Mouse (Mus musculus) liver, embryonic 13.5 days (tissue): ENCODE measurements around the gene Nfib. TPM values are rescaled to one million over a fixed set of nuclear protein-coding genes. Genes with fewer than 3 reads are reported as not detected.

Experiments used
- ATAC-seq: fragments of 200-750 bp; cut with Nextera tagmentation; 2 replicates; pipeline ENCODE4 v1.8.0; 2017; ENCODE audit warnings: low read depth, mild to moderate bottlenecking, moderate number of reproducible peaks, moderate library complexity
- DNase-seq: peaks from one replicate; pipeline ENCODE4 v3.0.0; 2022
- H3K27ac ChIP-seq: fragments of 300-500 bp; sonication (generic); 2 replicates; pipeline ENCODE4 v1.5.1; 2015; ENCODE audit warnings: moderate library complexity, mild to moderate bottlenecking, inconsistent platforms
- H3K27me3 ChIP-seq: fragments of 300-500 bp; sonication (generic); 2 replicates; pipeline ENCODE4 v1.6.1; 2015; ENCODE audit warnings: mild to moderate bottlenecking, inconsistent platforms
- H3K36me3 ChIP-seq: fragments of 300-500 bp; sonication (generic); 2 replicates; pipeline ENCODE4 v1.6.1; 2015; ENCODE audit warnings: mild to moderate bottlenecking, inconsistent platforms
- H3K4me1 ChIP-seq: fragments of 300-500 bp; sonication (generic); replicated peaks from 2 replicates; pipeline ENCODE4 v1.6.1; 2015; ENCODE audit warnings: inconsistent platforms
- H3K4me2 ChIP-seq: fragments of 300-500 bp; sonication (generic); 2 replicates; pipeline ENCODE4 v1.6.1; 2015; ENCODE audit warnings: inconsistent platforms, mild to moderate bottlenecking, moderate library complexity
- H3K4me3 ChIP-seq: fragments of 300-500 bp; sonication (generic); replicated peaks from 2 replicates; pipeline ENCODE4 v1.5.1; 2015; ENCODE audit warnings: mild to moderate bottlenecking, inconsistent platforms
- H3K9ac ChIP-seq: fragments of 300-500 bp; sonication (generic); 2 replicates; pipeline ENCODE4 v1.6.1; 2015; ENCODE audit warnings: mild to moderate bottlenecking, inconsistent platforms
- H3K9me3 ChIP-seq: fragments of 300-500 bp; sonication (generic); replicated peaks from 2 replicates; pipeline ENCODE4 v1.6.1; 2016; ENCODE audit warnings: inconsistent platforms
- WGBS: fragments of 180-500 bp; shearing (Covaris S2); methylation state at CpG from one replicate; pipeline ENCODE4 v1.1.7; 2015; ENCODE audit not compliant: insufficient replicate concordance; 5-methylcytosine and 5-hydroxymethylcytosine counted together
- polyA plus RNA-seq: library from polyadenylated mRNA; unstranded; fragments of >200 nt; fragmentation: Nextera tagmentation; extraction: Ambion mirVana; gene quantifications from 2 replicates; pipeline ENCODE4 v1.2.1, GENCODE M21; 2015

Nfib gene
- polyA plus RNA-seq, 1 experiment from 2014 or later = 4.9 TPM

DNA sequence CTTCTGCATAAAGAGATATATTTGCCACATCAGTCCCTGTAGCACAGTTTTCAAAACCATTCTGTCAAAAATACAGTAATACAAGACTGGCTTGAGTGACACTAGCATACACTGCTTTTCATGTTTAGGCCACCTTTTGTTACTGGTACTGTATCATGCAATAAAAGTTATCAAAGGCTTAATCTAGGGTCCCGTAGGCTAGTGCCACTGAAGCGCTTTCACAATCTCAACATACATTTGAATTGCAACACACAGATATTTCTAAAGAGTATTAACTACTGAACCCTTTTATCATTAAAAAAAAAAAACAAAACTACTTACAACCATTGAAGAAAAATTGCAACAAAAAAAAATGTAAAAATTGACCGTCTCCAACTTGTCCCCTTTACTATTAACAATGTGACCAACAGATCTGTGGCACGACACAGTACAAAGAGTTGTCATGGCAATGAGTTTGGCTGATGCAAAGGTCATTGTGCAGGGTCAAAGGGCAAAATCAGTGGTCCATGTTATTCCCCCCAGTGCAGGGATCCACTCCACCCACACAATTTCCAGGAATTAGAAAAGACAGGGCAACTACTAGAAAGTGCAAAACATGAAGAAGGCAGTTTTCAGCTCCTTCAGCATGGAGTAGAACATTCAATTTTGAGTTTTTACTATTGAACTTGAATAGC, 414.2 kb downstream of the Nfib start:
- WGBS = 61% methylated on average over 4 of the region's 4 CpGs
- ATAC-seq (no peak), DNase-seq (no peak)
- no peaks in the 10 kb centered on the region for H3K9me3 ChIP-seq
- no peak overlapping the region for H3K9ac ChIP-seq
- H3K4me1 ChIP-seq = no peaks in the 10 kb centered on the region
- H3K4me2 ChIP-seq = no peak overlapping the region
- no peak overlapping the region for H3K27ac ChIP-seq
- H3K27me3 ChIP-seq = no peaks in the 10 kb centered on the region
- no peak overlapping the region for H3K4me3 ChIP-seq
- H3K36me3 ChIP-seq = 0 out of 2 replicates have a peak, but pooled peaks cover 2% of the 10 kb centered on the region

- H3K4me1 ChIP-seq = no peaks in the 10 kb centered on the region
- WGBS = 75% methylated on average over 9 of the region's 9 CpGs
- no peaks in the 10 kb centered on the region for H3K27me3 ChIP-seq
- H3K4me3 ChIP-seq = no peak overlapping the region
- H3K36me3 ChIP-seq = no peaks in the 10 kb centered on the region
- H3K4me2 ChIP-seq = no peak overlapping the region
- H3K9me3 ChIP-seq = no peaks in the 10 kb centered on the region
- H3K27ac ChIP-seq = no peak overlapping the region
- no peak for DNase-seq
- ATAC-seq = no peak
- H3K9ac ChIP-seq = no peak overlapping the region
These were observed 414.9 kb downstream of the Nfib start for GRCm38 (mm10) chr4:82290623-82291022.

GRCm38 (mm10) chr4:82289596-82289995, 416.0 kb downstream of the Nfib start:
- DNase-seq (no peak), ATAC-seq (no peak)
- no peaks in the 10 kb centered on the region for H3K27me3 ChIP-seq
- no peaks in the 10 kb centered on the region for H3K4me1 ChIP-seq
- no peak overlapping the region for H3K4me3 ChIP-seq
- H3K36me3 ChIP-seq = no peaks in the 10 kb centered on the region
- no peak overlapping the region for H3K4me2 ChIP-seq
- no peaks in the 10 kb centered on the region for H3K9me3 ChIP-seq
- 52% methylated on average over 7 of the region's 7 CpGs for WGBS
- H3K27ac ChIP-seq = no peak overlapping the region
- H3K9ac ChIP-seq = no peak overlapping the region

GRCm38 (mm10) chr4:82288138-82288537, 417.4 kb downstream of the Nfib start:
- H3K27ac ChIP-seq = no peak overlapping the region
- no peak overlapping the region for H3K9ac ChIP-seq
- no peak for ATAC-seq
- H3K4me1 ChIP-seq = no peaks in the 10 kb centered on the region
- H3K9me3 ChIP-seq = no peaks in the 10 kb centered on the region
- no peaks in the 10 kb centered on the region for H3K36me3 ChIP-seq
- 31% methylated on average over 2 of the region's 2 CpGs for WGBS
- no peak overlapping the region for H3K4me2 ChIP-seq
- DNase-seq = no peak
- H3K27me3 ChIP-seq = no peaks in the 10 kb centered on the region
- no peak overlapping the region for H3K4me3 ChIP-seq

GRCm38 (mm10) chr4:82287454-82287853, 418.1 kb downstream of the Nfib start:
- Histone ChIP-seq H3K9ac (no peak overlapping the region), H3K27me3 (no peaks in the 10 kb centered on the region), H3K4me1 (no peaks in the 10 kb centered on the region), H3K4me3 (no peak overlapping the region), H3K27ac (no peak overlapping the region), H3K9me3 (no peaks in the 10 kb centered on the region), H3K36me3 (no peaks in the 10 kb centered on the region), H3K4me2 (no peak overlapping the region)
- no peak for DNase-seq
- 79% methylated on average over 2 of the region's 2 CpGs for WGBS
- no peak for ATAC-seq

- 59% methylated on average over 2 of the region's 2 CpGs for WGBS
- Histone ChIP-seq H3K27me3 (no peaks in the 10 kb centered on the region), H3K4me2 (no peak overlapping the region), H3K27ac (no peak overlapping the region), H3K4me1 (no peaks in the 10 kb centered on the region), H3K9me3 (no peaks in the 10 kb centered on the region), H3K4me3 (no peak overlapping the region), H3K36me3 (no peaks in the 10 kb centered on the region), H3K9ac (no peak overlapping the region)
- DNase-seq (no peak), ATAC-seq (no peak)
These were observed 418.6 kb downstream of the Nfib start for GRCm38 (mm10) chr4:82286931-82287330.

- DNase-seq (no peak), ATAC-seq (no peak)
- no peaks in the 10 kb centered on the region for H3K27me3 ChIP-seq
- no peaks in the 10 kb centered on the region for H3K4me1 ChIP-seq
- 77% methylated on average over 6 of the region's 6 CpGs for WGBS
- H3K36me3 ChIP-seq = no peaks in the 10 kb centered on the region
- H3K9ac ChIP-seq = no peak overlapping the region
- H3K4me3 ChIP-seq = no peak overlapping the region
- H3K27ac ChIP-seq = no peak overlapping the region
- H3K9me3 ChIP-seq = no peaks in the 10 kb centered on the region
- H3K4me2 ChIP-seq = no peak overlapping the region
These were observed 422.0 kb downstream of the Nfib start for GRCm38 (mm10) chr4:82283536-82283935.

GRCm38 (mm10) chr4:82275996-82276395, 429.6 kb downstream of the Nfib start:
- no peak overlapping the region for H3K27ac ChIP-seq

GRCm38 (mm10) chr4:82273049-82273754, 432.3 kb downstream of the Nfib start:
- no peak overlapping the region for H3K27ac ChIP-seq
- H3K4me1 ChIP-seq = no peaks in the 10 kb centered on the region
- H3K4me2 ChIP-seq = no peak overlapping the region
- 66% methylated on average over 4 of the region's 4 CpGs for WGBS
- no peaks in the 10 kb centered on the region for H3K9me3 ChIP-seq
- no peaks in the 10 kb centered on the region for H3K27me3 ChIP-seq
- no peak overlapping the region for H3K9ac ChIP-seq
- DNase-seq = no peak
- H3K4me3 ChIP-seq = no peak overlapping the region
- no peak for ATAC-seq
- no peaks in the 10 kb centered on the region for H3K36me3 ChIP-seq

More at GRCm38 (mm10) chr4:82275996-82276395, 429.6 kb downstream of the Nfib start:
- Histone ChIP-seq H3K4me2 (no peak overlapping the region), H3K36me3 (no peaks in the 10 kb centered on the region), H3K4me1 (no peaks in the 10 kb centered on the region), H3K9me3 (no peaks in the 10 kb centered on the region), H3K27me3 (no peaks in the 10 kb centered on the region), H3K4me3 (no peak overlapping the region), H3K9ac (no peak overlapping the region)
- WGBS = 53% methylated on average over 2 of the region's 2 CpGs
- DNase-seq (no peak), ATAC-seq (no peak)

DNA sequence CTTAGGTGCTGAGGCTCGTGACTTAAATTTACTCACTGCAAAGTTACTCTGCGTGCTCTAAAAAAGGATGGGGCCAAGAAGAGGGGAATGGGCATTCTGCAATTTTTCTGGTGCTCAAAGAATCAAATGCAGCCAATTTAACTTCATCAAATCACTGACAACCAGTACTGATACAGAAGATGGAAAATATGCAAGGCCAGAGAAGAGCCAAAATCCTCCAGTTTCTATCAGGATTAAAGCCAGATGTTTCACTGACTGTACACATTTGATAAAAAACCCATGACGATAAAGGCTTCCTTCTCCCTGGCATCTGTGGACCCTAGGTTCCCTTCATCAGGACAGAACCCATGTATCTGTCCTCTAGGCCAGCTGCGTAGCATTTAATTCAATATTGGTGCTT, 433.5 kb downstream of the Nfib start:
- ATAC-seq = no peak
- no peak overlapping the region for H3K4me3 ChIP-seq
- H3K27me3 ChIP-seq = no peaks in the 10 kb centered on the region
- H3K36me3 ChIP-seq = no peaks in the 10 kb centered on the region
- H3K9ac ChIP-seq = no peak overlapping the region
- no peaks in the 10 kb centered on the region for H3K4me1 ChIP-seq
- 64% methylated on average over 4 of the region's 4 CpGs for WGBS
- no peak for DNase-seq
- no peak overlapping the region for H3K27ac ChIP-seq
- H3K9me3 ChIP-seq = no peaks in the 10 kb centered on the region
- no peak overlapping the region for H3K4me2 ChIP-seq

GRCm38 (mm10) chr4:82271547-82271946, 434.0 kb downstream of the Nfib start:
- Histone ChIP-seq H3K4me1 (no peaks in the 10 kb centered on the region), H3K9me3 (no peaks in the 10 kb centered on the region), H3K27me3 (no peaks in the 10 kb centered on the region), H3K4me2 (no peak overlapping the region), H3K9ac (no peak overlapping the region), H3K27ac (no peak overlapping the region), H3K4me3 (no peak overlapping the region), H3K36me3 (no peaks in the 10 kb centered on the region)
- ATAC-seq (no peak), DNase-seq (no peak)
- WGBS = 70% methylated on average over 3 of the region's 3 CpGs
